Mouse (Mus musculus) bone marrow macrophage, adult 2 months (primary cell): Measurements from ENCODE around the gene Dpep2nb.

Experiments
- CTCF ChIP-seq: IDR thresholded peaks from 2 replicates; pipeline ENCODE4 v1.5.1; 2012; ENCODE audit warnings: low read depth, mild to moderate bottlenecking, low read length, moderate library complexity
- POLR2A ChIP-seq: IDR thresholded peaks from 2 replicates; pipeline ENCODE4 v1.6.1; 2012; ENCODE audit warnings: mild to moderate bottlenecking, low read depth, low read length, borderline replicate concordance

- TF ChIP-seq CTCF: no peak
- no peak for TF ChIP-seq POLR2A
Observed at GRCm38 (mm10) chr8:106055038-106055437, 49.3 kb upstream of the Dpep2nb start.
